Mouse (Mus musculus): ENCODE results near the gene Gm11042. TPM values are rescaled to one million over a fixed set of nuclear protein-coding genes. Genes with fewer than 3 reads are reported as not detected.

Gm11042 gene
- polyA plus RNA-seq, 1 experiment from 2014 or later = not detected

GRCm38 (mm10) chr12:74303418-74304294 lies 12.5 kb downstream of the Gm11042 start:
- no peak overlapping the region for H3K4me3 ChIP-seq (ENCODE audit: low read depth, low read length)
- H3K36me3 ChIP-seq (ENCODE audit: control insufficient read depth, insufficient read depth, low read length) = no peaks in the 10 kb centered on the region
- no peak overlapping the region for H3K27ac ChIP-seq (replicated peaks; ENCODE audit: low read depth, low read length)
- no peaks in the 10 kb centered on the region for H3K9me3 ChIP-seq (ENCODE audit: control insufficient read depth, low read length)
- DNase-seq (ENCODE audit: low spot score) (no peak), ATAC-seq (ENCODE audit: insufficient number of reproducible peaks, low FRiP score, low TSS enrichment, low read depth) (no peak)
- H3K4me1 ChIP-seq (ENCODE audit: control insufficient read depth, insufficient read depth, low read length) = no peaks in the 10 kb centered on the region
- H3K9ac ChIP-seq (ENCODE audit: low read length) = no peak overlapping the region
- no peaks in the 10 kb centered on the region for H3K27me3 ChIP-seq (ENCODE audit: control insufficient read depth, insufficient read depth, low read length)
- 85% methylated on average over 9 of the region's 9 CpGs for WGBS
- no peak overlapping the region for H3K4me2 ChIP-seq (ENCODE audit: low read depth, severe bottlenecking)

DNA sequence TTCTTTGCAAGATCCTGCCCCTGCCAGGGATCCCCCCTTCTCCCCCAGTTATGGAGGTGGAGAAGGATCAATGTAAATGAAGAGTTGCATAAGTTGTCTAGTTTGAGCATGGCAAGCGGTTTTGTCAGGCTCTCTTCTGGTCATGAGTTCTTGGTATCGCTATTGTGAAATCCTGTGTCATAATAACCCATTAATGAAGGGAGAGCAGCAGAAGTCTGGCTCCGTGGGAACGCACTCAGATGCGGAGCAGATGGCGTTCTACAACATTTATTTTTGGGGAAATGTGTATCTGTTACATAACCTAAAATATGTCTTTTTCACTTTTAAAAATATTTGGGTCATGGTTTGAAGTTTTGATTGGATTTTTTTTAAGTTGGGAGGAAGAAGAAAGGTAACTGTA lies 14.6 kb downstream of the Gm11042 start:
- Histone ChIP-seq H3K27me3 (ENCODE audit: control insufficient read depth, insufficient read depth, low read length) (no peaks in the 10 kb centered on the region), H3K9me3 (ENCODE audit: control insufficient read depth, low read length) (no peaks in the 10 kb centered on the region), H3K4me2 (ENCODE audit: low read depth, severe bottlenecking) (no peak overlapping the region), H3K36me3 (ENCODE audit: control insufficient read depth, insufficient read depth, low read length) (no peaks in the 10 kb centered on the region), H3K27ac (replicated peaks; ENCODE audit: low read depth, low read length) (no peak overlapping the region), H3K4me1 (ENCODE audit: control insufficient read depth, insufficient read depth, low read length) (no peaks in the 10 kb centered on the region), H3K9ac (ENCODE audit: low read length) (no peak overlapping the region), H3K4me3 (ENCODE audit: low read depth, low read length) (no peak overlapping the region)
- WGBS = 88% methylated on average over 6 of the region's 6 CpGs
- DNase-seq (ENCODE audit: low spot score) (no peak), ATAC-seq (ENCODE audit: insufficient number of reproducible peaks, low FRiP score, low TSS enrichment, low read depth) (no peak)

DNA sequence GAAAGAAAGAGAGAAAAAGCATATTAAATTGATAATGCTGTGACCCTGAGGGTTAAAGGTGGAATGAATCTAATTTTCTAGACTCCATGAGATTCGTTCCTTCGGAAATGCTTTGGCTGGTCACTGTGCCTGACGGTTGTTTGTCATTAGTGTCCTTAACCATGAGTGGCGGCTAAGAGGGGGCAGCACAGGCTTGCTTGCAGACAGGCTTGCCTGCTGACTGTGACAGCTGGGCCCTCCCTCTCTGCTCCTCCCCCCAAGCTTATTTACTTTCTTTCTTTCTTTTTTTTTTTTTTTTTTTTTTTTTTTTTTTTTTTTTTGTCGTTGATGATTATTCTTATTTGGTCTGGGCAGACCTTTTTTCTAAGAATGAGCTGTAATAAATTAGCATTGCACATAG lies 19.8 kb downstream of the Gm11042 start:
- DNase-seq (ENCODE audit: low spot score) (no peak), ATAC-seq (ENCODE audit: insufficient number of reproducible peaks, low FRiP score, low TSS enrichment, low read depth) (no peak)
- no peaks in the 10 kb centered on the region for H3K9me3 ChIP-seq (ENCODE audit: control insufficient read depth, low read length)
- no peak overlapping the region for H3K27ac ChIP-seq (replicated peaks; ENCODE audit: low read depth, low read length)
- no peak overlapping the region for H3K4me2 ChIP-seq (ENCODE audit: low read depth, severe bottlenecking)
- H3K4me1 ChIP-seq (ENCODE audit: control insufficient read depth, insufficient read depth, low read length) = no peaks in the 10 kb centered on the region
- H3K27me3 ChIP-seq (ENCODE audit: control insufficient read depth, insufficient read depth, low read length) = no peaks in the 10 kb centered on the region
- WGBS = 59% methylated on average over 5 of the region's 5 CpGs
- no peaks in the 10 kb centered on the region for H3K36me3 ChIP-seq (ENCODE audit: control insufficient read depth, insufficient read depth, low read length)
- no peak overlapping the region for H3K4me3 ChIP-seq (ENCODE audit: low read depth, low read length)
- no peak overlapping the region for H3K9ac ChIP-seq (ENCODE audit: low read length)

DNA sequence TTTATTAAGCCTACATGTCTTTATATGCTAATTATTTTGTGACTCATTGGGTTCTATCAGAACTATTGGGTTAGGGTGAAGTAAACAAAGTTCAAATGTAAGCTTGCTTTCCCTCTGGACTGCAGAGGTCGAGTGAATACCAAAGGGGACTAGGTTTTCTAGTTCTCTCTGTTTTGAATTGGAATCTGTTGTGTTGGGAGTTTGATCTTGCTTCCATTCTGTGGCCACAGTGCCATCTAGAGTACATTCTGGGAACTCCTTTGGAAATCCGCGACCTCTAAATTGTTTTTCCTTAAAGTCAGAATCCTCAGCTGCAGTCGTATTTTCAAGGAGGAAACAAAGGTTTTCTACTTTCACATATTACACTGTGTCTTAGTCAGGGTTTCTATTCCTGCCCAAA lies 22.6 kb downstream of the Gm11042 start:
- Histone ChIP-seq H3K4me2 (ENCODE audit: low read depth, severe bottlenecking) (no peak overlapping the region), H3K27me3 (ENCODE audit: control insufficient read depth, insufficient read depth, low read length) (no peaks in the 10 kb centered on the region), H3K4me1 (ENCODE audit: control insufficient read depth, insufficient read depth, low read length) (no peaks in the 10 kb centered on the region), H3K9ac (ENCODE audit: low read length) (no peak overlapping the region), H3K36me3 (ENCODE audit: control insufficient read depth, insufficient read depth, low read length) (no peaks in the 10 kb centered on the region), H3K9me3 (ENCODE audit: control insufficient read depth, low read length) (no peaks in the 10 kb centered on the region), H3K27ac (replicated peaks; ENCODE audit: low read depth, low read length) (no peak overlapping the region), H3K4me3 (ENCODE audit: low read depth, low read length) (no peak overlapping the region)
- no peak for ATAC-seq (ENCODE audit: insufficient number of reproducible peaks, low FRiP score, low TSS enrichment, low read depth)
- WGBS = 3% methylated on average over 4 of the region's 4 CpGs
- DNase-seq (ENCODE audit: low spot score) = peak; percentile 73

- Histone ChIP-seq H3K27me3 (ENCODE audit: control insufficient read depth, insufficient read depth, low read length) (no peaks in the 10 kb centered on the region), H3K36me3 (ENCODE audit: control insufficient read depth, insufficient read depth, low read length) (no peaks in the 10 kb centered on the region), H3K4me3 (ENCODE audit: low read depth, low read length) (no peak overlapping the region), H3K9me3 (ENCODE audit: control insufficient read depth, low read length) (no peaks in the 10 kb centered on the region), H3K4me2 (ENCODE audit: low read depth, severe bottlenecking) (no peak overlapping the region), H3K9ac (ENCODE audit: low read length) (no peak overlapping the region), H3K4me1 (ENCODE audit: control insufficient read depth, insufficient read depth, low read length) (no peaks in the 10 kb centered on the region), H3K27ac (replicated peaks; ENCODE audit: low read depth, low read length) (no peak overlapping the region)
- ATAC-seq (ENCODE audit: insufficient number of reproducible peaks, low FRiP score, low TSS enrichment, low read depth) (no peak), DNase-seq (ENCODE audit: low spot score) (no peak)
- WGBS = 81% methylated on average over 4 of the region's 4 CpGs
Measured at GRCm38 (mm10) chr12:74290983-74291382, 25.2 kb downstream of the Gm11042 start.

DNA sequence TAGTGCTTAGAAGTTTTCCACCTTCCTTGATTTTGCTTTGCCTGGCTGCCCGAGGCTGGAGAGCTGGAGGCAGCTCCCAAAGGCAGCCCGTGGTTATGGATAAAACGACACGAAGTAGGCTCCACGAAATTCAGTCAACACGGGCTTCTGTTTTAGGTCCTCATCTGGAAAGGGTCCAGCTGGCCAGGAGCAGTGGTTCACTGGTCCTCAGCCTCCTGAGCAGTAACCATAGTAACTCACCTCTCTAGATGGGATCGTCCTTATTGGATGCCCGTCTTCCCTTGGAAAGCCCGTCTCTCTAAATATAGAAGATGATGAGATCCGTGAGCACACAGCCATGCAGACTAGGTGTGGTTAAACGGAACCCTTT lies 31.5 kb downstream of the Gm11042 start:
- H3K9ac ChIP-seq (ENCODE audit: low read length) = no peak overlapping the region
- no peaks in the 10 kb centered on the region for H3K4me1 ChIP-seq (ENCODE audit: control insufficient read depth, insufficient read depth, low read length)
- peaks cover 10% of the 10 kb centered on the region for H3K27me3 ChIP-seq (ENCODE audit: control insufficient read depth, insufficient read depth, low read length)
- 9% methylated on average over 11 of the region's 11 CpGs for WGBS
- H3K4me2 ChIP-seq (ENCODE audit: low read depth, severe bottlenecking) = peak overlapping the region; percentile 54
- ATAC-seq (ENCODE audit: insufficient number of reproducible peaks, low FRiP score, low TSS enrichment, low read depth) (no peak), DNase-seq (ENCODE audit: low spot score) (peak; percentile 23)
- no peaks in the 10 kb centered on the region for H3K36me3 ChIP-seq (ENCODE audit: control insufficient read depth, insufficient read depth, low read length)
- H3K9me3 ChIP-seq (ENCODE audit: control insufficient read depth, low read length) = no peaks in the 10 kb centered on the region
- H3K4me3 ChIP-seq (ENCODE audit: low read depth, low read length) = peak overlapping the region; percentile 26; the same call in 1 of the 2 replicates
- no peak overlapping the region for H3K27ac ChIP-seq (replicated peaks; ENCODE audit: low read depth, low read length)

DNA sequence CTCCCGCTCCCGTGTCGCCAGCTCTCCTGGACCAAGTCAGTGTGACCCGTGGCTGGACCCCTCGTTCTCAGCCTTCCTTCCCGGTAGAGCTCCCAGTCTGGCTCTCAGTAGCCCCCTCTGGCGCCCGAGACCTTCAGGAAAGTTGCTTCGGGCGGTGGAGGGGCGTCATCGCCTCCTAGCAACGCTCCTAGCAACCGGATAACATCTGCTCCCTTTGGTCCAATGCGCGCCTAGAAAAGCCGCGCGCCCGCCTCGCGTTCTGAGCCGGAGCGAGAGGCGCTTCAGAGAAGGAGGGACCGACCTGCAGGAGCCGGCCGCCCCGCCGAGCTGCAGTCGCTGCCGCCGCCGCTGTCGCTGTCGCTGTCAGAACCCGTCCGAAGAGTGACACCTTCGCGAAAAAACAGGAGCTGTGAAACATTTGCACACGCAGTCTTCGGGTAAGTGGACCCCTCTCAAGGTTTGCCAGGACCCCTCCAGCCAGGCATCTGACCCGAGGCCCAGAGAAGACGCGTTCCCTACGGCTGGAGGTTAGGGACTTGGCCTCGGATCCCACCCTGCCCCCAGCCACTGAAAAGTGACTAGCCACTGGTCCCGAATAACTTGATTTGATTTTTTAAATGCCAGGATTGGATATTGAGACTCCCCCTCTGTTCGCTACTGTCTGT lies 32.0 kb downstream of the Gm11042 start:
- H3K36me3 ChIP-seq (ENCODE audit: control insufficient read depth, insufficient read depth, low read length) = no peaks in the 10 kb centered on the region
- WGBS = 1% methylated on average over 49 of the region's 49 CpGs
- peak; percentile 95 for ATAC-seq (ENCODE audit: insufficient number of reproducible peaks, low FRiP score, low TSS enrichment, low read depth)

DNA sequence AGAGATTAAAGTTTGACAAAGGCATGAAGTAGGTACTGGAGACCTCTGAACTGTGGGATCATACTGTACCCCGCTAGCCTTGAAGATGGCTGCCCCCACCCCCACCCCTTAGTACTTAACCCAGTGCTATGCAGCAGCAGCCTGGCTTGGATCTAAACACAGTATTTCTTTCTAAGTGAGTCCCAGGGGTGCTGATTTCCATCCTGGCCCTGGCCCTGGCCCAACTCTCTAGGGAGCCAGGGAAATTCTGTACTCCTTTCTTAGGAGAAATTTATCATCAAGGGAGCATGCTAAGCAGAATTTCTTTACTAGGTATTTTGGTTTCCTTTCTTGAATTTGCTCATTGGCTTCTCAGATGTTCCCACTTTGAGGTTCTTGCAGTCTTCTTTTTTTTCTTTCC lies 33.3 kb downstream of the Gm11042 start:
- Histone ChIP-seq H3K4me2 (ENCODE audit: low read depth, severe bottlenecking) (no peak overlapping the region), H3K4me1 (ENCODE audit: control insufficient read depth, insufficient read depth, low read length) (no peaks in the 10 kb centered on the region), H3K27ac (replicated peaks; ENCODE audit: low read depth, low read length) (no peak overlapping the region), H3K36me3 (ENCODE audit: control insufficient read depth, insufficient read depth, low read length) (no peaks in the 10 kb centered on the region), H3K4me3 (ENCODE audit: low read depth, low read length) (no peak overlapping the region), H3K27me3 (ENCODE audit: control insufficient read depth, insufficient read depth, low read length) (peaks cover 10% of the 10 kb centered on the region), H3K9ac (ENCODE audit: low read length) (no peak overlapping the region), H3K9me3 (ENCODE audit: control insufficient read depth, low read length) (no peaks in the 10 kb centered on the region)
- 76% methylated on average over 1 of the region's 1 CpGs for whole genome bisulfite sequencing
- no peak for DNase-seq (ENCODE audit: low spot score)
- ATAC-seq (ENCODE audit: insufficient number of reproducible peaks, low FRiP score, low TSS enrichment, low read depth) = no peak

More for the DNA sequence above, 32.0 kb downstream of the Gm11042 start:
- peak overlapping the region; percentile 26 for H3K4me3 ChIP-seq (ENCODE audit: low read depth, low read length)
- no peaks in the 10 kb centered on the region for H3K4me1 ChIP-seq (ENCODE audit: control insufficient read depth, insufficient read depth, low read length)
- H3K4me2 ChIP-seq (ENCODE audit: low read depth, severe bottlenecking) = peak overlapping the region; percentile 54
- DNase-seq (ENCODE audit: low spot score) = peak; percentile 97
- no peaks in the 10 kb centered on the region for H3K9me3 ChIP-seq (ENCODE audit: control insufficient read depth, low read length)
- peaks cover 10% of the 10 kb centered on the region for H3K27me3 ChIP-seq (ENCODE audit: control insufficient read depth, insufficient read depth, low read length)
- no peak overlapping the region for H3K27ac ChIP-seq (replicated peaks; ENCODE audit: low read depth, low read length)
- no peak overlapping the region for H3K9ac ChIP-seq (ENCODE audit: low read length)

All from limb, embryonic 11.5 days (tissue).